ENCODE assay signal across 8 mouse cellular contexts in genomic region chr2:121954971-121955656, GRCm38 (mm10). TPM values are rescaled to one million over a fixed set of nuclear protein-coding genes. Genes with fewer than 3 reads are reported as not detected.
DNase-seq lines count a peak whose midpoint lies in the region; ATAC-seq and TF ChIP-seq lines count a peak whose summit lies in the region.

No protein-coding gene starts in this region.

- peak overlapping the region; percentile 92 for H3K4me3 ChIP-seq in embryonic facial prominence, embryonic 10.5 days
- H3K4me3 ChIP-seq in hindbrain, postnatal 0 days (ENCODE audit: low read length), result peak overlapping the region; percentile 93
- H3K4me3 ChIP-seq in midbrain, embryonic 12.5 days, result peak overlapping the region; percentile 96

- TF ChIP-seq CTCF in hindbrain, postnatal 0 days (IDR thresholded peaks at IDR 0.05; ENCODE audit: low read depth), result no peak

- H3K27ac ChIP-seq in embryonic facial prominence, embryonic 10.5 days (replicated peaks), result peak overlapping the region; percentile 97
- H3K27ac ChIP-seq in hindbrain, postnatal 0 days, result peak overlapping the region; percentile 91
- peak overlapping the region; percentile 91 for H3K27ac ChIP-seq in midbrain, embryonic 12.5 days (replicated peaks)

- no peaks in the 10 kb centered on the region for H3K27me3 ChIP-seq in embryonic facial prominence, embryonic 10.5 days (replicated peaks; ENCODE audit: low read depth, poor library complexity, severe bottlenecking)
- H3K27me3 ChIP-seq in hindbrain, postnatal 0 days (ENCODE audit: insufficient read depth, low read length), result no peaks in the 10 kb centered on the region
- peaks cover 8% of the 10 kb centered on the region; the same call in 1 of the 2 replicates for H3K27me3 ChIP-seq in midbrain, embryonic 12.5 days

- H3K9me3 ChIP-seq in embryonic facial prominence, embryonic 10.5 days, result no peaks in the 10 kb centered on the region
- H3K9me3 ChIP-seq in hindbrain, postnatal 0 days (ENCODE audit: low read length), result no peaks in the 10 kb centered on the region
- no peaks in the 10 kb centered on the region for H3K9me3 ChIP-seq in midbrain, embryonic 12.5 days

- 18% methylated on average over 10 of the region's 10 CpGs for WGBS in embryonic facial prominence, embryonic 10.5 days
- WGBS in hindbrain, postnatal 0 days, result 19% methylated on average over 10 of the region's 10 CpGs
- 18% methylated on average over 10 of the region's 10 CpGs for WGBS in midbrain, embryonic 12.5 days

- peak overlapping the region; percentile 85 for H3K9ac ChIP-seq in hindbrain, postnatal 0 days (replicated peaks; ENCODE audit: low read length)
- peak overlapping the region; percentile 96 for H3K9ac ChIP-seq in midbrain, embryonic 12.5 days (replicated peaks)

- peak overlapping the region; percentile 81 for H3K4me2 ChIP-seq in hindbrain, postnatal 0 days (ENCODE audit: low read depth, low read length)
- H3K4me2 ChIP-seq in midbrain, embryonic 12.5 days (replicated peaks), result peak overlapping the region; percentile 80

- peaks cover 8% of the 10 kb centered on the region for H3K36me3 ChIP-seq in embryonic facial prominence, embryonic 10.5 days (replicated peaks)
- H3K36me3 ChIP-seq in hindbrain, postnatal 0 days (ENCODE audit: insufficient read depth, low read length), result no peaks in the 10 kb centered on the region
- no peaks in the 10 kb centered on the region for H3K36me3 ChIP-seq in midbrain, embryonic 12.5 days

- peak; percentile 15 to 19 for DNase-seq in spleen, postnatal 10 days (ENCODE audit: low spot score in 2 of 2)
- DNase-seq in spleen, postnatal 14 days (ENCODE audit: low spot score in 2 of 2), result no peak
- peak; percentile 13 for DNase-seq in embryonic facial prominence, embryonic 10.5 days (ENCODE audit: low spot score)
- DNase-seq in hindbrain, postnatal 0 days (ENCODE audit: low spot score), result peak; percentile 6
- no peak for DNase-seq in right cerebral cortex, adult 2 months (ENCODE audit: low spot score in 2 of 2)
- DNase-seq in frontal cortex, postnatal 25 days (ENCODE audit: low spot score in 2 of 2), result no peak
- no peak for DNase-seq in layer of hippocampus, postnatal 36 days

- H3K4me1 ChIP-seq in embryonic facial prominence, embryonic 10.5 days, result peaks cover 22% of the 10 kb centered on the region
- H3K4me1 ChIP-seq in hindbrain, postnatal 0 days (ENCODE audit: insufficient read depth, low read length), result 0 out of 2 replicates have a peak, but pooled peaks cover 6% of the 10 kb centered on the region
- peaks cover 23% of the 10 kb centered on the region for H3K4me1 ChIP-seq in midbrain, embryonic 12.5 days

- no peak for ATAC-seq in hindbrain, postnatal 0 days
- no peak for ATAC-seq in midbrain, embryonic 12.5 days (ENCODE audit: low FRiP score, low read depth)

RNA-seq across cellular contexts. Expression of gene Ctdspl2, which starts 0.7 kb away (rescaled TPM):
- polyA plus RNA-seq in embryonic facial prominence, embryonic 10.5 days (2016; fragmentation: Nextera tagmentation; extraction: Ambion mirVana), result 58.4 and 63.5 TPM in 2 replicates
- total RNA-seq in hindbrain, postnatal 0 days (2014; rRNA removed), result 32.0 and 40.2 TPM in 2 replicates
- polyA plus RNA-seq in hindbrain, postnatal 0 days (2015; fragmentation: Nextera tagmentation; extraction: Ambion mirVana), result 32.6 and 33.6 TPM in 2 replicates
- 53.2 and 62.8 TPM in 2 replicates for polyA plus RNA-seq in midbrain, embryonic 12.5 days (2016; fragmentation: Nextera tagmentation; extraction: Ambion mirVana)
- 10 to 100 TPM; 38.9 to 39.4 TPM for total RNA-seq in layer of hippocampus, postnatal 36 days (2021)

RNA-seq across cellular contexts. Expression of gene Mageb3, which starts 0.8 kb away (rescaled TPM):
- 0.29 and 0.40 TPM in 2 replicates for polyA plus RNA-seq in embryonic facial prominence, embryonic 10.5 days (2016; fragmentation: Nextera tagmentation; extraction: Ambion mirVana)
- total RNA-seq in hindbrain, postnatal 0 days (2014; rRNA removed), result 0.05 and 0.61 TPM in 2 replicates
- polyA plus RNA-seq in hindbrain, postnatal 0 days (2015; fragmentation: Nextera tagmentation; extraction: Ambion mirVana), result 0.10 and 0.15 TPM in 2 replicates
- 0.29 and 0.63 TPM in 2 replicates for polyA plus RNA-seq in midbrain, embryonic 12.5 days (2016; fragmentation: Nextera tagmentation; extraction: Ambion mirVana)
- total RNA-seq in layer of hippocampus, postnatal 36 days (2021), result under 1 TPM; 0.22 to 0.30 TPM

Comparison
In these comparisons a context has a peak if more than half of its experiments do, and no peak if none do; other contexts are left out.
1. DNase-seq: peak in spleen, postnatal 10 days (2 of 2), embryonic facial prominence, embryonic 10.5 days (single experiment) and hindbrain, postnatal 0 days (single experiment); none in spleen, postnatal 14 days (0 of 2), right cerebral cortex, adult 2 months (0 of 2), frontal cortex, postnatal 25 days (0 of 2) and layer of hippocampus, postnatal 36 days (0 of 2).
2. Peak in every context shown above with its lines, with median percentiles within 50 percentile points of each other: H3K27ac ChIP-seq and H3K4me3 ChIP-seq.